Mouse (Mus musculus) heart, embryonic 14.5 days (tissue): ENCODE data around the gene Hyls1. TPM values are rescaled to one million over a fixed set of nuclear protein-coding genes. Genes with fewer than 3 reads are reported as not detected.

Experiments used
- ATAC-seq: fragments of 200-750 bp; cut with Nextera tagmentation; 2 replicates; pipeline ENCODE4 v1.8.0; 2017; ENCODE audit warnings: low read depth, moderate TSS enrichment; ENCODE audit not compliant: insufficient number of reproducible peaks, insufficient read depth, low FRiP score
- H3K27ac ChIP-seq, 2 experiments: fragments of 200-500 bp in 1 of 2; fragments of 300-500 bp in 1 of 2; sonication (generic) in 1 of 2; replicated peaks in 1 of 2; 2 replicates each; pipeline ENCODE4 v1.5.1; 2012 to 2014; ENCODE audit warnings: low read depth in 2 of 2, low read length in 2 of 2, control low read depth in 1 of 2, mild to moderate bottlenecking in 1 of 2, mixed read lengths in 1 of 2; ENCODE audit not compliant: control insufficient read depth in 1 of 2, insufficient read depth in 1 of 2
- H3K27me3 ChIP-seq: fragments of 300-500 bp; sonication (generic); 2 replicates; pipeline ENCODE4 v1.6.1; 2014; ENCODE audit warnings: mild to moderate bottlenecking, low read length, control low read depth; ENCODE audit not compliant: control insufficient read depth, insufficient read depth
- H3K36me3 ChIP-seq: fragments of 300-500 bp; sonication (generic); 2 replicates; pipeline ENCODE4 v1.6.1; 2014; ENCODE audit warnings: mild to moderate bottlenecking, control low read depth, low read length, mixed read lengths; ENCODE audit not compliant: control insufficient read depth, insufficient read depth
- H3K4me1 ChIP-seq, 2 experiments: fragments of 200-500 bp in 1 of 2; fragments of 300-500 bp in 1 of 2; sonication (generic) in 1 of 2; 2 replicates each; pipeline ENCODE4 v1.6.1; 2012 to 2014; ENCODE audit warnings: low read length in 2 of 2, control low read depth in 1 of 2, mixed read lengths in 1 of 2; ENCODE audit not compliant: control insufficient read depth in 2 of 2, insufficient read depth in 2 of 2
- H3K4me2 ChIP-seq: fragments of 300-500 bp; sonication (generic); 2 replicates; pipeline ENCODE4 v1.6.1; 2014; ENCODE audit warnings: mild to moderate bottlenecking, low read length
- H3K4me3 ChIP-seq, 2 experiments: fragments of 200-500 bp in 1 of 2; fragments of 300-500 bp in 1 of 2; sonication (generic) in 1 of 2; 2 replicates each; pipeline ENCODE4 v1.5.1; 2012 to 2014; ENCODE audit warnings: low read length in 2 of 2, mild to moderate bottlenecking in 2 of 2, control low read depth in 1 of 2, low read depth in 1 of 2, moderate library complexity in 1 of 2; ENCODE audit not compliant: control insufficient read depth in 1 of 2, insufficient read depth in 1 of 2
- H3K9ac ChIP-seq: fragments of 300-500 bp; sonication (generic); 2 replicates; pipeline ENCODE4 v1.6.1; 2014; ENCODE audit warnings: mild to moderate bottlenecking, low read length
- H3K9me3 ChIP-seq: fragments of 300-500 bp; sonication (generic); 2 replicates; pipeline ENCODE4 v1.6.1; 2016; ENCODE audit warnings: low read length, control low read depth; ENCODE audit not compliant: control insufficient read depth
- WGBS: fragments of 180-500 bp; shearing (Covaris S2); extraction: QIAGEN DNeasy Blood & Tissue Kit; methylation state at CpG from one replicate; pipeline ENCODE4 v1.1.7; 2014; 5-methylcytosine and 5-hydroxymethylcytosine counted together
- polyA plus RNA-seq: library from polyadenylated mRNA; unstranded; fragments of >200 nt; fragmentation: Nextera tagmentation; extraction: Ambion mirVana; gene quantifications from 2 replicates; pipeline ENCODE4 v1.2.1, GENCODE M21; 2014

Gene Hyls1
- polyA plus RNA-seq, 1 experiment from 2014 or later = 15.8 TPM

DNA sequence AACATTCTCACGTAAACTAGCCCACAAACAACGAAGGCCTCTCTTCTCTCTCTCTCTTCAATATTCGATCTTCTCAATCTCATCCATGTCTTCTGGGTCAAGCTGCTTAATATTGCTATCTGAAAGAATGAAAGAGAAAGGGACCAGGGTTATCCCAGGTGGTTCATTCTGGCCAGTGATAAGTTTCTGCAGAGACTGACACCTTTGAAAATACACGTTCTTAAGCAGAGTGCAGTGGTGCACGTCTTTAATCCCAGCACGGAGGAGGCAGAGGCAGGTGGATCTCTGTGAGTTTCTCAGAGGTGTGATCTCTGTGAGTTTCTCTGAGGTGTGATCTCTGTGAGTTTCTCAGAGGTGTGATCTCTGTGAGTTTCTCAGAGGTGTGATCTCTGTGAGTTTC lies 28.3 kb downstream of the Hyls1 start:
- no peak overlapping the region for H3K4me2 ChIP-seq
- 54% methylated on average over 6 of the region's 6 CpGs for WGBS
- H3K9ac ChIP-seq = no peak overlapping the region
- no peak overlapping the region for H3K4me3 ChIP-seq
- no peaks in the 10 kb centered on the region for H3K9me3 ChIP-seq
- H3K4me1 ChIP-seq = peaks cover 4 to 12% of the 10 kb centered on the region in 2 experiments; a peak in 2 of 4 replicates
- no peaks in the 10 kb centered on the region for H3K27me3 ChIP-seq
- H3K36me3 ChIP-seq = no peaks in the 10 kb centered on the region
- no peak for ATAC-seq
- no peak overlapping the region for H3K27ac ChIP-seq

DNA sequence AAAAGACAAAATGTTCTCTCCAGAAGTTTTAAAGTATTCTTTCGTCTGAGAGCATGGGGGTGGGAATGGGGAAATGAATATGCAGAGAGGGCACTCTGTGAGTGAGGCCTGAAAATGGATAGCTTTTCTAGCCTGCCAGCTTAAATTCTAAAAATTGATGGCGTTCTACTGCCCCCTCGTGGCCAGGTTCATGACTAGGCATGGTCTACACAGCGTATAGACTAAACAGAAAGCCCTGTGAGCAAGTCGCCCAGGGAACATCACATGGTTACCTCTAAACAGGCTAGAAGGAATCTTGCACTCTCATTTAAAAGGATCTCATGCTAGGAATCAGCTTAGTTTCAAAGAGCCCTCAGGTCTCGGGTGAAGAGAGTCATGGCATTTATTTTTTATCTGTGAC lies 28.7 kb downstream of the Hyls1 start:
- peaks cover 4 to 12% of the 10 kb centered on the region in 2 experiments; a peak in 2 of 4 replicates for H3K4me1 ChIP-seq
- no peak overlapping the region for H3K27ac ChIP-seq
- no peak overlapping the region for H3K9ac ChIP-seq
- H3K36me3 ChIP-seq = no peaks in the 10 kb centered on the region
- H3K4me3 ChIP-seq = no peak overlapping the region
- peak; percentile 47; the same call in 1 of the 2 replicates for ATAC-seq
- WGBS = 9% methylated on average over 6 of the region's 6 CpGs
- H3K4me2 ChIP-seq = no peak overlapping the region
- H3K9me3 ChIP-seq = no peaks in the 10 kb centered on the region
- no peaks in the 10 kb centered on the region for H3K27me3 ChIP-seq

DNA sequence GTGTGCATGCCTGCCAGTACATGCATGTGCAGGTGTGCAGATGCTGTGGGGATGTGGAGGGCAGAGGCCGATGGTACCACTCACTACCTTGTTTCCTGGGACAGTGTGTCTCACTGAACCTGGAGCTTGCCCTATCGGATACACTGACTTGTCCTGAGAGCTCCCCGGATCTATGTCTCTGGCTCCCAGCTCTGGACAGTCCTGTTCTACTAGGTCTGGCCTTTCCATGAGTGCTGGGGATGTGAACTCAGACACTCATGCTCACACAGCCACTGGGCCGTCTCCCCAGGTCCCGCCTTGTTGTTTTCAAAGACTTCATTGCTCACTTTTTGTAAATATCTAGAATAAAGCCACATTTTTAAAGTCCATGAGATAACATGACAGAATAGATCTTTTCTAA lies 29.2 kb downstream of the Hyls1 start:
- H3K27ac ChIP-seq = no peak overlapping the region
- H3K36me3 ChIP-seq = no peaks in the 10 kb centered on the region
- H3K9ac ChIP-seq = no peak overlapping the region
- no peaks in the 10 kb centered on the region for H3K9me3 ChIP-seq
- no peaks in the 10 kb centered on the region for H3K27me3 ChIP-seq
- H3K4me2 ChIP-seq = no peak overlapping the region
- WGBS = 81% methylated on average over 5 of the region's 5 CpGs
- no peak overlapping the region for H3K4me3 ChIP-seq
- H3K4me1 ChIP-seq = peaks cover 4 to 12% of the 10 kb centered on the region in 2 experiments; a peak in 2 of 4 replicates
- ATAC-seq = no peak

GRCm38 (mm10) chr9:35539001-35539750 lies 31.0 kb downstream of the Hyls1 start:
- Histone ChIP-seq H3K9me3 (no peaks in the 10 kb centered on the region), H3K27me3 (no peaks in the 10 kb centered on the region), H3K4me2 (no peak overlapping the region), H3K27ac (no peak overlapping the region), H3K36me3 (no peaks in the 10 kb centered on the region), H3K4me1 (peaks cover 4 to 12% of the 10 kb centered on the region in 2 experiments; a peak in 2 of 4 replicates), H3K4me3 (no peak overlapping the region), H3K9ac (no peak overlapping the region)
- 78% methylated on average over 13 of the region's 13 CpGs for WGBS
- ATAC-seq = no peak

DNA sequence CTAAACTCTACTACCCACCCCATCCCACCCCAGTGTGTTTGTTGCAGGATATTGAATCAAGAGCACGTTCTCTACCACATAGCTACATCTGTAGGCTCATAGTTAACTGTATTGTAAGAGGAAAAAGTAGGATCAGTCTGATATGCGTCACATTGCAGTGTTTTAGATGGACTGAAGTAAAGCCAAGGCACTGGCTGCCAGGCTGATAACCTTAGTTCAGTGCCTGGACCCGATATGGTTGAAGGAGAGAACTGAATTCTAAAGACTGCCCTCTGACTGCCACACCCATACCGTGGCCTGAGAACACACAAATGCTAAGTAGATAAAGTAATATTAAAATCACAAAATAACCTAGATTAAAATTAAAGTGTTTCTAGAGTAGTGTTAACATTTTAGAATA lies 34.3 kb downstream of the Hyls1 start:
- H3K27ac ChIP-seq = no peak overlapping the region
- H3K9ac ChIP-seq = no peak overlapping the region
- H3K9me3 ChIP-seq = no peaks in the 10 kb centered on the region
- ATAC-seq = no peak
- no peaks in the 10 kb centered on the region for H3K36me3 ChIP-seq
- 59% methylated on average over 4 of the region's 4 CpGs for WGBS
- no peak overlapping the region for H3K4me3 ChIP-seq
- H3K4me1 ChIP-seq = peaks cover 4 to 12% of the 10 kb centered on the region in 2 experiments; a peak in 2 of 4 replicates
- no peak overlapping the region for H3K4me2 ChIP-seq
- H3K27me3 ChIP-seq = no peaks in the 10 kb centered on the region

DNA sequence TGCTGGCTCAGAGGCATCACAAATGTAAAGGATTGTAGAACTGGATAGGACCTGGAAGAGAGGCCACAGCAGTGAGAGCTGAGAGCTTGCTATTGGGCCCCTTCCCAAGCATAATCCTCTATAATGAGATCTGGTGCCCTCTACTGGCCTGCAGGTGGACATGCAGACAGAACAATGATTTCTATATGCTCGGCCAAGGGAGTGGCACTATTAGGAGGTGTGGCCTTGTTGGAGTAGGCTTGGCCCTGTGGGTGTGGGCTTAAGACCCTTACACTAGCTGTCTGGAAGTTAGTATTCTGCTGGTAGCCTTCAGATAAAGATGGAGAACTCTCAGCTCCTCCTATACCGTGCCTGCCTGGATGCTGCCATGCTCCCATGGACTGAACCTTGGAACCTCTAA lies 35.1 kb downstream of the Hyls1 start:
- H3K27ac ChIP-seq = no peak overlapping the region
- H3K4me3 ChIP-seq = no peak overlapping the region
- H3K4me2 ChIP-seq = no peak overlapping the region
- H3K9me3 ChIP-seq = no peaks in the 10 kb centered on the region
- 6% methylated on average over 2 of the region's 2 CpGs for WGBS
- H3K4me1 ChIP-seq = peaks cover 4 to 12% of the 10 kb centered on the region in 2 experiments; a peak in 2 of 4 replicates
- H3K27me3 ChIP-seq = no peaks in the 10 kb centered on the region
- H3K36me3 ChIP-seq = no peaks in the 10 kb centered on the region
- ATAC-seq = peak; percentile 26; the same call in 1 of the 2 replicates
- H3K9ac ChIP-seq = no peak overlapping the region

DNA sequence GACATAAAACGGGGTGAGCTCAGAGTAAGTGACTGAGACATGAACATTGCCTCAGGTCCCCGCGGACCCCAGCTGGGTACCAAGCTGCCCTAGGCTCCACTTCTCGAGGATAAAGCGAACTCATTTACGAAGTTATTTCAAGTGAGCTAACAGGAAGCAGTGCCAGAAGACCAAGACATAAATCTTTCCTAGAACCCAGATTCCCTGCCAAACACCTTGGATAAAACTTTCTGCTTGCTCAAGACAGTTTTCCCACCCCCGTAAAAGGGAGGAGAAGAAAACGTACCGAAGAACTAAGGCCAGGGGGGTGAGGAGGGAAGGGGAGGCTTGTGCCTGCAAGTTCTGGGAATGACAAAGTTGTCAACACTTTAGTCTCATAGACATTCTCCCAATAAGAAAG lies 36.9 kb downstream of the Hyls1 start:
- H3K36me3 ChIP-seq = no peaks in the 10 kb centered on the region

More for the DNA sequence above, 36.9 kb downstream of the Hyls1 start:
- Histone ChIP-seq H3K4me1 (peaks cover 5 to 7% of the 10 kb centered on the region in 2 experiments; a peak in 2 of 4 replicates), H3K9ac (no peak overlapping the region), H3K4me2 (no peak overlapping the region), H3K27ac (no peak overlapping the region), H3K4me3 (no peak overlapping the region), H3K27me3 (no peaks in the 10 kb centered on the region), H3K9me3 (no peaks in the 10 kb centered on the region)
- ATAC-seq = no peak
- 72% methylated on average over 9 of the region's 9 CpGs for WGBS
